Mouse (Mus musculus) neural tube, embryonic 14.5 days (tissue): ENCODE data around the gene Sash1. TPM values are rescaled to one million over a fixed set of nuclear protein-coding genes. Genes with fewer than 3 reads are reported as not detected.

Experiments used
- ATAC-seq: fragments of 200-750 bp; cut with Nextera tagmentation; 2 replicates; pipeline ENCODE4 v1.8.0; 2017; ENCODE audit warnings: low read depth, mild to moderate bottlenecking, moderate TSS enrichment, moderate library complexity
- H3K27ac ChIP-seq: fragments of 300-500 bp; sonication (generic); 2 replicates; pipeline ENCODE4 v1.5.1; 2014; ENCODE audit warnings: low read depth, mild to moderate bottlenecking, control low read depth, low read length, moderate library complexity, mixed read lengths
- H3K27me3 ChIP-seq: fragments of 300-500 bp; sonication (generic); 2 replicates; pipeline ENCODE4 v1.6.1; 2014; ENCODE audit warnings: low read length; ENCODE audit not compliant: control insufficient read depth, insufficient read depth
- H3K36me3 ChIP-seq: fragments of 300-500 bp; sonication (generic); 2 replicates; pipeline ENCODE4 v1.6.1; 2014; ENCODE audit warnings: low read length, mixed read lengths; ENCODE audit not compliant: control insufficient read depth, insufficient read depth
- H3K4me1 ChIP-seq: fragments of 300-500 bp; sonication (generic); 2 replicates; pipeline ENCODE4 v1.6.1; 2014; ENCODE audit warnings: low read length; ENCODE audit not compliant: control insufficient read depth, insufficient read depth
- H3K4me2 ChIP-seq: fragments of 300-500 bp; sonication (generic); 2 replicates; pipeline ENCODE4 v1.6.1; 2014; ENCODE audit warnings: mild to moderate bottlenecking, low read depth, low read length, control low read depth
- H3K4me3 ChIP-seq: fragments of 300-500 bp; sonication (generic); 2 replicates; pipeline ENCODE4 v1.5.1; 2014; ENCODE audit warnings: low read depth, low read length, control low read depth, mixed read lengths
- H3K9ac ChIP-seq: fragments of 300-500 bp; sonication (generic); replicated peaks from 2 replicates; pipeline ENCODE4 v1.6.1; 2014; ENCODE audit warnings: low read depth, mild to moderate bottlenecking, control low read depth, low read length, mixed read lengths
- H3K9me3 ChIP-seq: fragments of 300-500 bp; sonication (generic); 2 replicates; pipeline ENCODE4 v1.6.1; 2016; ENCODE audit warnings: low read length; ENCODE audit not compliant: control insufficient read depth
- WGBS: fragments of 180-500 bp; shearing (Covaris S2); extraction: QIAGEN DNeasy Blood & Tissue Kit; methylation state at CpG from one replicate; pipeline ENCODE4 v1.1.7; 2014; 5-methylcytosine and 5-hydroxymethylcytosine counted together
- polyA plus RNA-seq: library from polyadenylated mRNA; unstranded; fragments of >200 nt; fragmentation: Nextera tagmentation; extraction: Ambion mirVana; gene quantifications from 2 replicates; pipeline ENCODE4 v1.2.1, GENCODE M21; 2014

Gene Sash1
- polyA plus RNA-seq, 1 experiment from 2014 or later, result 5.1 TPM

DNA sequence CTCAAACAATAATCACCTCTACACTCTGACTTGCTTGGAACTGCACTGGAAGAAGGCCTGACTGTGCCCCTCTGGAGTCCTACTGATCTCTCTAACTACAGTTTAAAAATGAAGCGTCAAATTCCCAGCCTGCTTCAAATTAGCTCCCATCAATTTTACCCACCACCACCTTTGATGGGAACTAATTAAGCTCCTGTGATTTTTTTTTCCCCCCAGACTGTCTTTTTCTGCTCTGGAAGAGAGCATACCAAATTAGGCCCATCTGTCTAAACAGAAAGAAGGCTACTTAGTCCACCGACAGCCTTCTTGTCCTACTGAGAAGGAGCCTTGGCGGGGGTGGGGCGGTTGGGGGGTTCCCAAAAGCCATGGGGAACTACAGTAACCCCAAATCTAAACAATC, 37.9 kb downstream of the Sash1 start:
- no peaks in the 10 kb centered on the region for H3K36me3 ChIP-seq
- 49% methylated on average over 4 of the region's 4 CpGs for WGBS
- no peak overlapping the region for H3K4me3 ChIP-seq
- ATAC-seq, result peak; percentile 39; the same call in 1 of the 2 replicates
- H3K9ac ChIP-seq, result no peak overlapping the region
- H3K27me3 ChIP-seq, result no peaks in the 10 kb centered on the region
- H3K9me3 ChIP-seq, result no peaks in the 10 kb centered on the region
- H3K27ac ChIP-seq, result no peak overlapping the region
- no peaks in the 10 kb centered on the region; the same call in 1 of the 2 replicates for H3K4me1 ChIP-seq
- H3K4me2 ChIP-seq, result no peak overlapping the region

DNA sequence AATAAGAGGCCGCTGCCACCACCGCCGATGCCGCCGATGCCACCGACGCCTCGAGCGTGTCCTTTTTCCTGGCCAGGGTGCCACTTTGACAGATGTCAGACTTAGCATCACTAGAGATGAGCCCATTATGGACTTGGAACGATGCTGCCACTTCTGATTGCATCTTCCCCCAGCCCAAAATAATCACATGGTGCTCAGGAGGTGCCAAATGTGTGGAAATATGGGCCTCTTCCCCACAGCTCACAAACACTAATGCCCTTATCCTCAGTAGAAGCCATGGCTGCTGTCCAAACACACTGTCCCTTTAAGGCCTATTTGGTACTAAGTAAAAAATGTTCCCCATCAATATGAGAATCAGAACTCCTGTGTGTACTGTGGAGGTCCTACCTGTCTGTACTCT, 39.6 kb downstream of the Sash1 start:
- 90% methylated on average over 10 of the region's 10 CpGs for WGBS
- H3K9me3 ChIP-seq, result no peaks in the 10 kb centered on the region
- H3K9ac ChIP-seq, result no peak overlapping the region
- no peak overlapping the region for H3K27ac ChIP-seq
- H3K4me1 ChIP-seq, result no peaks in the 10 kb centered on the region; the same call in 1 of the 2 replicates
- no peak overlapping the region for H3K4me2 ChIP-seq
- H3K27me3 ChIP-seq, result no peaks in the 10 kb centered on the region
- ATAC-seq, result no peak
- no peaks in the 10 kb centered on the region for H3K36me3 ChIP-seq
- no peak overlapping the region for H3K4me3 ChIP-seq

DNA sequence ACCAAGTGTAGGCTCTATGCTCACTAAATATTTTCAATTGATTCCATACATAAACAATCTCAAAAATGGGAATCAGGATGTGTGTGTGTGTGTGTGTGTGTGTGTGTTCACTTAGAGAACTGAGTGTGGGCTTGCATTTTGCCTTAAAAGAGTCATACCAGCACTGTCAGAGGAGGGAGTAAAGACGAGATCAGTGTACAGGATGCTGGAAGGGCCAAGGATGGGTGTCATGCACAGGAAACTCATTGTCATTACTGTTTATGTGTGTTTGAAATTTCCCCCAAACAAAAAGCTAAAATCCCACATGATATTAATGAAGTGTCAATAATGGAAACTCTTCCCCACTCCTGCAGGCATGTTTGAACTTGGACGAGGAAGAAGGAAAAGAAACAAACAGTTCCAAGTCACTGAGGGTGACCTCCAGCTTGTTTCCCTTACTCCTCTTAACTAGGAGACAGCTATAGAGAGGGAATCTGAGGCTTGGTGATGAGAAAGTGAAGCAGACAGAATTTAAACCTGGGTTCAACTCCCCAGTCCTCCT, 40.6 kb downstream of the Sash1 start:
- Histone ChIP-seq H3K4me1 (no peaks in the 10 kb centered on the region; the same call in 1 of the 2 replicates), H3K9me3 (no peaks in the 10 kb centered on the region), H3K27ac (no peak overlapping the region), H3K36me3 (no peaks in the 10 kb centered on the region), H3K4me3 (no peak overlapping the region), H3K9ac (no peak overlapping the region), H3K4me2 (no peak overlapping the region), H3K27me3 (no peaks in the 10 kb centered on the region)
- WGBS, result 86% methylated on average over 2 of the region's 2 CpGs
- no peak for ATAC-seq

DNA sequence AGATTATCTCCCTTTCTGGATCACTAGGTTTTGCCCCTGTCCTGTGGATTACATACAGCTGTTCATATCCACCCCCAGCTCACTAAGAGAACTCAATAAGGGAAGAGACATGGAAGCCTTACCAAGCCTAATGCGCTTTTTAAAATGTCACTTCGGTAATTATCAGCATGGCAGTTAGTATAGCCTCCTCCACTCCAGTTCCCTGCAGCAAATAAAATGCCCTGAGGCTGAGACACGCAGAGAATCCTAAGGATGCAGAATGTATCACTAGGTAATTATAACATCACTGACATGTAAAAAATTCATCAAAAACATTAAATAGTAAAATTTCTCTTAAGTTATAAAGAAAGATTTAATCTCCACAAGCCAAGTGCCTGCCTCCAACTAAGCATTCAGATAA, 45.9 kb downstream of the Sash1 start:
- 63% methylated on average over 3 of the region's 3 CpGs for WGBS
- no peak overlapping the region for H3K4me2 ChIP-seq

DNA sequence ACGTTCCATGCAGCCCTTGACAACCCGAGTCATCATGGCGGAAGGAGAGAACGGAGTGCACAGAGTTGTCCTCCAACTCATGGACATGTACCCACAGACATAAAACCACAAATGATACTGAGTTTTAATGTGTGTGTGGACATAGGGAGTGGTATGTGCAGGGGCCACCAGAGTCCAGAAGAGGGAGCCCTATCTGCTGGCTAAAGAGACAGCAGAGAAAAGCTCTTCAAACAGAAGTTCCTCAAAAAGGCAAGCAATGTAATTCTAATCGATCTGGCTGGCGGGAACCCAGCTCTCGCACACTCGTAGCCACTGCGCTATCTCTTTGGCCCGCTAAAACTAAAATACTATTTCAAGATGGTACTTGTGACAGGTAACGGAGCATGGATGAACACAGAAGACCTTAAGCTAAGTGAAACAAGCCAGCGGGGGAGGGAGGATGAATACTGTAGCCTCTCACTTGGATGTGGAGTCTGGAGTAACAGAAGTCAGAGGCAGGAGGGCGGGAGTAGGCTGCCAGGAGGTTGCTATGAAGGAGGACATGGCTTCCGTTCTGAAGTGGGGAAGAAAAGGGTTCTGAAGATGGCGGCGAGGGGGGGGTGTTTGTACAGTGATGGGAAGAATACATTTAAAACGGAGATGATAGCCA, 51.9 kb downstream of the Sash1 start:
- no peak for ATAC-seq
- Histone ChIP-seq H3K27me3 (no peaks in the 10 kb centered on the region), H3K9me3 (no peaks in the 10 kb centered on the region), H3K27ac (no peak overlapping the region), H3K4me2 (no peak overlapping the region), H3K36me3 (no peaks in the 10 kb centered on the region), H3K4me3 (no peak overlapping the region), H3K9ac (no peak overlapping the region), H3K4me1 (no peaks in the 10 kb centered on the region)
- WGBS, result 94% methylated on average over 17 of the region's 17 CpGs

More for the DNA sequence above, 45.9 kb downstream of the Sash1 start:
- H3K4me3 ChIP-seq, result no peak overlapping the region
- H3K36me3 ChIP-seq, result no peaks in the 10 kb centered on the region
- H3K27ac ChIP-seq, result no peak overlapping the region
- H3K4me1 ChIP-seq, result 0 out of 2 replicates have a peak, but pooled peaks cover 3% of the 10 kb centered on the region
- no peak for ATAC-seq
- no peak overlapping the region for H3K9ac ChIP-seq
- H3K27me3 ChIP-seq, result no peaks in the 10 kb centered on the region
- no peaks in the 10 kb centered on the region for H3K9me3 ChIP-seq

DNA sequence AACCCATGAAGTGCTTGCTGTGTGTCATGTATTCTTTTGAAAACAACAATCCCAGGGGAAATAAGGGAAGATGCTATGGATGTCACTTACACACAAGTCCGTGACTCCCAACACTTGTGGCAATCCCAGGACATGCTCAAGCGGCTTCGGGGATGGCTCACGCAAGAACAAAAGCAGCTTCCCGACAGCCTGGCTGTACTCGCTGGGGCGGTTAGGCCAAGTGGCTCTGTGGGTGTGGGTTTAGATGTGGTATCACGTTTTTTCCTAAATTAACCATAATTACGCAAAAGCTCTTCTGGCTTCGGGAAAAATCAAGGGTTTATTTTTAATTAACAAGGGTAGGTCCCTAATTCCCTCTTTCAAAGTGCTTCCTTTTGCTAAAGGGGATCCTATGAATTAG, 59.6 kb downstream of the Sash1 start:
- no peak overlapping the region for H3K27ac ChIP-seq
- no peak overlapping the region for H3K9ac ChIP-seq
- no peaks in the 10 kb centered on the region for H3K27me3 ChIP-seq
- H3K36me3 ChIP-seq, result no peaks in the 10 kb centered on the region
- no peak overlapping the region for H3K4me3 ChIP-seq
- H3K9me3 ChIP-seq, result no peaks in the 10 kb centered on the region
- WGBS, result 46% methylated on average over 10 of the region's 10 CpGs
- no peak for ATAC-seq
- no peaks in the 10 kb centered on the region for H3K4me1 ChIP-seq
- H3K4me2 ChIP-seq, result no peak overlapping the region

DNA sequence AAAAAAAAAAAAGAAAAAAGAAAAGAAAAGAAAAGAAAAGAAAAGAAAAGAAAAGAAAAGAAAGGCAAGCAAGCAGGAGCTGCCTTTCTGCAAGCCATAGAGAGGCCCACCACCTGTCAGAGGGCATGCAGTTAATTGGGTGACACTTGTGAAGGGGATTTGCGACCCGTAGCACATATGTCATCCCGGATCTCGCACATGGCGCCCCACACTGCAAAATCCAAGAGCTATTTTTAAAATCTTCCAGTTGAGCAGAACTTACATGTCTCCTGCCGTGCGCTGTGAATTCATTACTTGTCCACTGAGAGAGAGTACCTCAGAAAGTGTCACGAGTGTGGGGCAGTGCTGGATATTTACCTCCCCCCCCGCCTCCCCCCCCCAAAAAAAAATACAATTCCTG, 60.0 kb downstream of the Sash1 start:
- no peaks in the 10 kb centered on the region for H3K4me1 ChIP-seq
- H3K9me3 ChIP-seq, result no peaks in the 10 kb centered on the region
- H3K4me2 ChIP-seq, result no peak overlapping the region
- H3K27ac ChIP-seq, result no peak overlapping the region
- no peaks in the 10 kb centered on the region for H3K27me3 ChIP-seq
- no peak overlapping the region for H3K4me3 ChIP-seq
- WGBS, result 35% methylated on average over 9 of the region's 9 CpGs
- H3K9ac ChIP-seq, result no peak overlapping the region
- no peak for ATAC-seq
- no peaks in the 10 kb centered on the region for H3K36me3 ChIP-seq

DNA sequence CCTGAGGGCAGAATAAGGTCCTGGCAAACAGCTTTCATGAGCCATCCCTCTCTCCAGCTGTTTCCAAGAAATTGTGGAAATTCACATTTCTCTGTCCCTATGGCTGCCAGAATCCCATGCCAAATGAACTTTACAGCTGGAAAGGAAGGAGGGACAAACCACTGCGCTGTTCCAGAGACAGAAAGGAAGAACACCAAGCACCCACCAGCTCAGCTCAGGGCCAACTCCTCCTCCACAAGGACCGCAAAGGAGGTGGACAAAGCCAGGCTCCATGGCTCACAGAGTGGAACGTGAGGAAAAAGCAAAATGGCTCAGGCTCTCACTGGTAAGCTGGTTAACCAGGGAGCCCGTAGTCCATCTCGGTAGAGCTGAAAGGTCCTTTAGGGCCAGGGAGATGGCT, 67.8 kb downstream of the Sash1 start:
- Histone ChIP-seq H3K27me3 (no peaks in the 10 kb centered on the region), H3K4me3 (no peak overlapping the region), H3K9me3 (no peaks in the 10 kb centered on the region), H3K9ac (no peak overlapping the region), H3K27ac (no peak overlapping the region), H3K4me2 (no peak overlapping the region), H3K36me3 (no peaks in the 10 kb centered on the region), H3K4me1 (no peaks in the 10 kb centered on the region)
- ATAC-seq, result no peak
- 89% methylated on average over 5 of the region's 5 CpGs for WGBS

DNA sequence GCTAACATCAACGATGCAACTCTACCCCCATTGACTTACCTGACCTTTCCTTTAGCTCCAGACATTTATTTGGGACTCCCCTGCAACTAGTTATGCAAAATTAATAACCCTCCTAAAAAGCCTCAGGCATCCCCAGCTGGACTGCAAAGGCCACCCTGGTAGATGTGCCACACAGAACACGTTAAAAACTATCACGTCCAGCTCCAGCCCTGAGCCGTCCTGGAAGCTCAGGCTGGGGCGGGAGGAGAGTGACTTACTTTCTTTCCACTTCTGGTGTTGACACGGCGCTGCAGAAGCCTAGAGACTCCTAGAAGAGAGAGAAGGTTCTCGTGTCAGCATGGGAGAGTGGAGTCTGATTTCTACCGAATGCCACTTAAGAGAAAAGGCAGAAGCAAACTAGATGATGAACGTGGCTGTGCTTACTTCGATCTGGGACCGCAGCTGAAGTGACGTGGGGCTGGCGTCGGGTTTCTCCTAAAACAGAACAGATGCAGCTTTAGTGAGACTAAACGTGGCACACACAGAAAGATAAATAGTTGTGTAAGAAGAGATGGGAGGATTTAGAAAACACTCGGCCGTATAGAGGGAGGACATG, 71.8 kb downstream of the Sash1 start:
- H3K4me2 ChIP-seq, result no peak overlapping the region
- no peak overlapping the region for H3K9ac ChIP-seq
- 76% methylated on average over 18 of the region's 18 CpGs for WGBS
- no peak overlapping the region for H3K4me3 ChIP-seq
- no peaks in the 10 kb centered on the region for H3K27me3 ChIP-seq
- no peaks in the 10 kb centered on the region for H3K36me3 ChIP-seq
- H3K4me1 ChIP-seq, result no peaks in the 10 kb centered on the region
- H3K9me3 ChIP-seq, result no peaks in the 10 kb centered on the region
- no peak overlapping the region for H3K27ac ChIP-seq
- no peak for ATAC-seq
